Mouse (Mus musculus) layer of hippocampus, postnatal 36 days (tissue): ENCODE results near the gene Hist1h2bf. TPM values are rescaled to one million over a fixed set of nuclear protein-coding genes. Genes with fewer than 3 reads are reported as not detected.
A peak's percentile ranks its signal among the peaks of the same experiment; 100 is the strongest.
"Not testable (repeated sequence)": the region's sequence is repeated elsewhere in the genome, so short reads cannot be mapped to it uniquely, and the experiment has no call there.

ENCODE experiments used
- DNase-seq, 2 experiments: peaks; one replicate each; pipeline ENCODE4 v3.0.0; 2022
- total RNA-seq, 2 experiments: library from RNA; stranded (reverse); gene quantifications; 2 replicates each; pipeline ENCODE4 v1.2.3; 2021

The Hist1h2bf gene
- total RNA-seq, 2 experiments from 2014 or later = 30.2 to 30.9 TPM

DNA sequence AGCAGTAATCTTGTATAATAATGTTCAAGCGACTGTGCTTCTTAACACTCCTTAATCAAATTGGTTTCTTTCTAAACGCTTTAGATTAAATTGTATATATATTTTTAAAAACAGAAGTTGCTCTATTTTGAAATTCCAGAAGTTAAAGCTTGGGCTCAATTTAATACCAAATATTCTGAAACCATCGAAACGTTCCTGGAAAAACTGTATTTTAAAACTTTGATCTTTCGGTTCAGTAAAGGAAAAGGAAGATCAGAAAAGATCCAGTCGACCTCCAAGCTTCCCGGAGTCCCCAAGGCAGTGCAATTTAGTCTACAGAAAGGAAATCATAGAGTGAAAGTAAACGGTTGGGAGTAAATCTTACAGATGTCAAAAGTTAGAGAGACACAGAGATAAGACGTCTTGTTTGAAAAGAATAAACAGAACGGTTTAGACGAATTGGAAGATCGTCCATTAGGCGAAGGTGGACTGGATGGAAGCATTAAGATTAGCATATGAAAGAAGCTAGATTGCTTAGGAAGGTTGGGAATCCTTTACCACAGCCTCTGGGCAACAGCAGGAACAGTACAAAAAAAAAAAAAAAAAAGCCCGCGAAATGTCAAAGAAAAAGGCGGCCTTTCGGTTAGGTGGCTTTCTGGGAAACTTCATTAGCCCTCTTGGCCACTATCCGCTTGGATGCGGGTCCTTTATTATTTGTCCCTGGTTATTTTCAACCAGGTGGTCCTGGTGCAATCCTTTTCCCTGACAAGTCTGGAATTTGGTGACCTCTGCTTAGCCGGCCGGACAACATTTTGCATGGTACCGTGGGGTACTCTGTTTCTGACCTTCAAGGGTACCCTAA is 12.3 kb upstream of the Hist1h2bf start:
- DNase-seq = no peak

DNA sequence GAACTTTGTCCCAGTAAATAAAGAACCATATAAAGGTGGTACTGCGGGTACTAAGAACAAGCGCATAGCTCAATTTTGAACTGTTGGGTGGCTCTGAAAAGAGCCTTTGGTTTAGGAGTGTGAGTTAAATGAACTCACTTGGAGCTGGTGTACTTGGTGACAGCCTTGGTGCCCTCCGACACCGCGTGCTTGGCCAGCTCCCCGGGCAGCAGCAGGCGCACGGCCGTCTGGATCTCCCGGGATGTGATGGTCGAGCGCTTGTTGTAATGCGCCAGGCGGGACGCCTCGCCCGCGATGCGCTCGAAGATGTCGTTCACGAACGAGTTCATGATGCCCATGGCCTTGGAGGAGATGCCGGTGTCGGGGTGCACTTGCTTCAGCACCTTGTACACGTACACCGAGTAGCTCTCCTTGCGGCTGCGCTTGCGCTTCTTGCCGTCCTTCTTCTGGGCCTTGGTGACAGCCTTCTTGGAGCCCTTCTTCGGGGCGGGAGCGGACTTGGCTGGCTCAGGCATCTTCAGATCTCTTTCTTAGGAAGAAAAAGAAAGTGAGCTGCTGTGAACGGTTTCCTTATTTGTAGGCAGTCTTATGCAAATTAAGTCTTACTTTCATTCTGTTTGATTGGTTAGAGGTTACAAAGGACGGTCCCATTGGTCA is 11.6 kb upstream of the Hist1h2bf start:
- DNase-seq = peak; percentile 71 to 75

DNA sequence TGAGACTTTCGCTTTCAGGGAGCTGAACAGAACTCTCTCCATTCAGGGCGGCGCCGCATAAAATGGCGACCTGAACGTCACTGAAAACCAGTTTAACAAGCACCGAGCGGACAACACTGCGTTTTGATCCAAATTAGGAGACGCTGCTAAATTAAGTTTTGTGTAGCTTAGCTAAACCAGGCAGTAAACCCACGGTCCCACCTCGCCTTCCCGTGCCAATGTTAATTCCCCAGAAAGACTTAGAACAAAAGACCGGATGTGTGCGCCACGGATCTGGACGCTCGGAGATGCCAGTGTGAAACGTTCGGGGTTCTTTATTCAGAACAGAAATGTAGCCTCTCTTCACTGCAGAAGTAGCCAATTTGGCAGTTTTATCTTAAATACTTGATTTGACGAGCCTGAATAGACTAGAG is 11.0 kb upstream of the Hist1h2bf start:
- peak; percentile 66 to 68 for DNase-seq

DNA sequence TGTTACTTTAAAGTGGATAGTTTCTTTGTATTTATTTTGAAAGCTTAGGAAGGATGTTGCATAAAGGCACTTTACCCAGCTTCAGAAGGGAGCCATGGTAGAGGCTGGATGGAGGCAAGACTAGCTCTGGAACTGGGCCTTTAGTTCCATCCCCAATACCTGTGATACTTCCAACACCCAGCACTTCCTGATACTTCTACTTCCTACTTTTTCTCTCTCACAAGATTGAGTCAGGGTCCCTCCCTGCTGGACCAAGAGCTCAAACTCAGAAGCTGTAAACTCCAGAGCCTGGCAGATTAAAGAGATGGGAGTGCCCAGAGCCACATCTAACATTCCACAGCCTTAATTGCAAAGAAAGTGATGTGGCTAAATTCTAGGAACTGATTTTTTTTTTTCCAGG is 10.3 kb upstream of the Hist1h2bf start:
- DNase-seq = no peak

DNA sequence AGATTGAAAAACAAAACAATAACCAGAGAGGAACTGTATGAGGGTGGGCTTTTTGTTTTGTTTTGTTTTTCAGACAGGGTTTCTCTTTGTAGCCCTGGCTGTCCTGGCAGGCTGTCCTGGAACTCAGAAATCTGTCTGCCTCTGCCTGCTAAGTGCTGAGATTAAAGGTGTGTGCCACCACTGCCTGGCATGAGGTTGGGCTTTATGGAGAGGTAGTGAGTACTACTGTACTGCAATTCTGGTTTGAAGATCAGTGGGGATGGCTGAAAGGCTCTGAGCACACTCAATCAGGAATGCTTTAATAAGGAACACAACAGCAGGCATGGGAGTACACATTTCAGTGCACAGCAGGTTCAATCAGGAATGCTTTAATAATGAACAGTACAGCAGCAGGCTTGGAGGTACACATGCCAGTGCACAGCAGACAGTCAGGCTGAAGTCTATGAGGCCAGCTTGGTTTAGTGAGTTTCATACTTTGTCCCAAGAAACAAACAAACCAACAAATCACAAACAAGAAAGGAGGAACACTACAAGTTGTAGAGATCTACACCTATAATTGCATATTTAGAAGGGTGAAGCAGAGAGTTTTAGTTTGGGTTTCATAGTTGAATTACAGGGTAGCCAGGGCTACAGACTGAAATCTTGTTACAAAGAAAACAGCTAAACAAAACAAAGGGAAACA is 9.5 kb upstream of the Hist1h2bf start:
- no peak for DNase-seq

DNA sequence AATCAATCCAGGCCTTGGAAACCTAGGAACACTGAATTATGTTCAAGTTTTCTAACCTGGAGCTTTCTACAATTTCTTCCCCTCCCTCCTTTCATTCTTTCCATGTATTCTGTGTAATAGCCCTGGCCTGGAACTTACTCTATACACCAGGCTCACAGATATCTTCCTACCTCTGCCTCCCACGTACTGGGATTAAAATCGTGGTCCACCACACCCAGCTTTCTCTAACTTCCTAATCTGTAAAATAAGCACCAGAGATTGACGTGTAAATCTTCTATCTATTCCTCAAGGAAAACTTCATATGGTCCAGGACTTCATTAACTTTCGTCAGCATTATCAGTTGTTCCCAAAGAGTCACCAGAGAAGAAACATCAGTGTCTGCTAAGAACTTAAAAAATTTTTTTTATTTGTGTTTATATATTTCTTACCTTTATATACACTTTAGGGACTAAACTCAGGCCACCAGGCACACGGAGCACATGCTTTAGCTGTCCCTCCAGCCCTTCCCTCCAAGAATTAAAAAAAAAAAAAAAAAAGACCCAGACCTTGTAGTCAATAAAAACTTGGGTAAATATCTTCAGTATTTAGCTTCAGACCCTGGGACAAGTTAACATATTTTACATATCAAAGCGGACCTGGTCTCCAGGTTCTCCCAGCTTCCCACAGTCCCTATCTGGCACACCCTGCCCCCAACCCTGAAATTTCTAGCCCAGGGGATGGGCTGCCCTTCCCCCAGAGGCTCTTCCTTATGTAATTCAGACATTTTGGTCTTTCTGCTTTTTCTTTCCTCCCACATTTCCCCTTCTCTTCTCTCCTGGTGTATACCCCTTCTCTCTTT is 8.4 kb upstream of the Hist1h2bf start:
- no peak for DNase-seq

DNA sequence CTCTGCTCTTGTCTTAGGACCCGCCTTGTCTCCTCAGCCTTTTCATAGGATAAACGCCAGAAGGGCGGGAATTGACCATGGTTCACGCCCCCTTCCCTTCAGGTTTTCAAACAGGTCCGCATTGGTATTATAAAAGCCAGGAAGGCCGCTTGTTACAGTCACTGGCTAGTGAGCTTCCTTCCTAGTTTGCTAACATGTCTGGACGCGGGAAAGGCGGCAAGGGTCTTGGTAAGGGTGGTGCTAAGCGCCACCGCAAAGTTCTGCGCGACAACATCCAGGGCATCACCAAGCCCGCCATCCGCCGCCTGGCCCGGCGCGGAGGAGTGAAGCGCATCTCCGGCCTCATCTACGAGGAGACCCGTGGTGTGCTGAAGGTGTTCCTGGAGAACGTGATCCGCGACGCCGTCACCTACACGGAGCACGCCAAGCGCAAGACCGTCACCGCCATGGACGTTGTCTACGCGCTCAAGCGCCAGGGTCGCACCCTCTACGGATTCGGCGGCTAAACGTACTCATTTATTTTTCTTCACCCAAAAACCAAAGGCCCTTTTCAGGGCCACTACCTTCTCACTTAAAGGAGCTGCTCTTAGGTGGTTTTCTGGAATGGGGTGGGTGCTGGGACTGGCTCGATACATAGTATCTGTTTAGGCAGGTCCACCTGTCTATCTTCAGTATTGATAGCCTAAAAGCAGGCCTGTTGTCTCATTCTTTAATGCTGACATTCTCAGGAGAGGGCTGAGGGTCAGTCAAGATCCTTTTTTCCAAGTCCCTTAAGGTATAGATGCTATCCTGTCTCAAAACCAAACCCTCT is 7.6 kb upstream of the Hist1h2bf start, which contains the start of gene Hist1h4d:
Gene Hist1h4d, plus strand, starts transcription at position 191 of the 811 bp plus-strand sequence.
- DNase-seq = peak; percentile 96 to 97

DNA sequence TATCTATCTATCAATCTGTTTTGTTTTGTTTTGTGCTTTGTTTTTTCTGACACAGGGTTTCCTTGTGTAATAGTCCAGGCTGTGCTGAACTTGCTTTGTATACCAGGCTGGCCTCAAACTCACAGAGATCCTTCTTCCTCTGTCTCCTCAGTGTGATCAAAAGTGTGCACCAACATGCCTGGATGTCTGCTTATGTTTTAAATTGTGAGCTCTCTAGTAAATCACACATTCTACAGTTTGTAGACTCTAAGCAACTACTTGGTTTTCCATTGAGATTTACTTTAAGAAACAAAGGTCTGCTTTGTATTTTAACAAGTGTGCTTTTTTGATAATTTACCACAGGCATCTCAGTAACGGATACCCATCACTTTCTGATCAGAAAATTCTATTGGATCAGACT is 3.8 kb upstream of the Hist1h2bf start:
- no peak for DNase-seq

DNA sequence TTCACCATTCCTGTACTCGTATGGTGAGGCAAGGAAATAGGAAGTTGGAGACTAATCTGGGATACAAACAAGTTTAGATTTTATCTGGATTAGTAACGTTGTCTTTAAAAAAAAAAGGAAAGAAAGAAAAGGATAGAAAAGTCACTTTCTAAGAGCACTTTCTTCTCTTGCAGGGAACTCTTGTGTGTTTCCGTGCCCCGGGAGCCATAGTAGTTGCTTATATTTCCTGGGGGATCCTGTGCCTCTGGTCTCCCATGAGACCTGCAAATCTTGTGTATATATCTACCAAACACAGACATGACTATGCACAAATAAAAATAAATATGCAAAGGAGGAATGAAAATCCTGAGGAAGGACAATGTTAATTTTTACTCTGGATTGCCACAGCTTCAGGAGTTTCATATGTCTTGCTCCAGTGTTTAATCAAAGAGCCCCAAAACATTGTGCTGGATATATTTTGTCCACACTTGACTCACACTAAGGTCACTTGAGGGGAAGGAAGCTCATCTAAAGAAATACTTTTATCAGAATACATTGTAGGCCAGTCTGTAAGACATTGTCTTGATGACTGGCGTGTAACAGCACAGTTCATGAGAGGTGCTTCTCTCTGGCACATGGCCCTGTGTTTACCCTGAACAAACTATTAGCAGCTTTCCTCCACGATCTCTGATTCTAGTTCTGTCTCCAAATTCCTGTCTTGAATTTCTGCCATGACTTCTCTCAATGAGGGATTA is 3.1 kb upstream of the Hist1h2bf start:
- DNase-seq = no peak

DNA sequence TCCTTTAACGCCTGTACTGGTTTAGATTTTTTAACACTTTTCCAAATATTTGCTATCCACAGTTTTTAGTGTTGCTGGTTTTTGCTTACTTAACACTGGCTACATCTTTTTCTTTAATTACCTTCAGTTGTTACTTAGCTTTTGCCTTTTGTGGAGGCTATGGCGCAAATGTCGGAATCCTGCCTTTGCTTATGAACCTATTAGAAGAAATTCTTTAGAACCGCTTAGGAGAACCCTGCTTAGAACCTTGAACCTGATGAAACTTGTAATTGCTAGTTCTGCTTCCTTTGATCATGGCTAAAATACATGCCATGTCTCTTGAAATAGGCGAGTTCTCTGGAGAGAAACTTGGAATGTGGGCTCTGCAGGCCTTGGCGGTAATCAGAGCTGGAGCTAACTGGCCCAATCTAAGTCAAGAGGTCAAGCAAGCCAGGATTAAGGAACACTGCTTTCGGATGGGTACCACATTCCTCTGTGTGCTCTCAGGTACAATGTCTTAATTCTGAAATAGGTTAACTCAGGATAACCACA is 2.4 kb upstream of the Hist1h2bf start:
- no peak for DNase-seq

DNA sequence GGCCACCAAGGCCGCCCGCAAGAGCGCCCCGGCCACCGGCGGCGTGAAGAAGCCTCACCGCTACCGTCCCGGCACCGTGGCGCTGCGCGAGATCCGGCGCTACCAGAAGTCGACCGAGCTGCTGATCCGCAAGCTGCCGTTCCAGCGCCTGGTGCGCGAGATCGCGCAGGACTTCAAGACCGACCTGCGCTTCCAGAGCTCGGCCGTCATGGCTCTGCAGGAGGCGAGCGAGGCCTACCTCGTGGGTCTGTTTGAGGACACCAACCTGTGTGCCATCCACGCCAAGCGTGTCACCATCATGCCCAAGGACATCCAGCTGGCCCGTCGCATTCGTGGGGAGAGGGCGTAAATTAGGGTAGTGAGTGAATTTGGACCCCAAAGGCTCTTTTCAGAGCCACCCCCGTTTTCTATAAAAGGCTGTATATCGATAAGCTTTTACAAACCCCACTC is 1.9 kb upstream of the Hist1h2bf start:
- not testable (repeated sequence) for DNase-seq

DNA sequence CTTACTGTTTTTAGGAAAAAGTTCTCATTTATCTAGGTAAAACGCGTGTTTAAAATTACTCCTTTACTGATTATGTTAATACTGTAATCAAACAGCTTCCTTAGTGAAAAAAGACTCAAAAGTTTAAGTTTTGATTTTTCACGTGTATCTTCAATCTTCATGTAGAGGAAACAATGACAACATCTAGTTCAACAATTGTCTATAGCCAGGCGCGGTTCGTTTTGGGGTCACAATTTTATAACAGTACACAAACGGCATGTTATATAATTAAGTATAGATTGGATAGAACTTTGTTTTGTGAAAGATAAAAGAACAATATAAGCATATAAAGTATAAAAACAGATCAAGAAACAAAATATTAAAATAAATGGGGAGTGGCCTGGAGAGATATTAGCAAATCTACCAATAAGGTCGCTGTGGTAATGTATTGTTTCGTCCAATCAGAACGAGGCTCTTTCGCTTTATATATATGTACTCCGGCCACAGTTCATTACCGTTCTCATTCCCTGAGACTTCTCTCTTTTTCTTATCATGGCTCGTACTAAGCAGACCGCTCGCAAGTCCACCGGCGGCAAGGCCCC is 1.4 kb upstream of the Hist1h2bf start, which contains the start of gene Hist1h3d:
Gene Hist1h3d, plus strand, starts transcription at position 493 of the 581 bp plus-strand sequence.
- DNase-seq = peak; percentile 48 to 58

DNA sequence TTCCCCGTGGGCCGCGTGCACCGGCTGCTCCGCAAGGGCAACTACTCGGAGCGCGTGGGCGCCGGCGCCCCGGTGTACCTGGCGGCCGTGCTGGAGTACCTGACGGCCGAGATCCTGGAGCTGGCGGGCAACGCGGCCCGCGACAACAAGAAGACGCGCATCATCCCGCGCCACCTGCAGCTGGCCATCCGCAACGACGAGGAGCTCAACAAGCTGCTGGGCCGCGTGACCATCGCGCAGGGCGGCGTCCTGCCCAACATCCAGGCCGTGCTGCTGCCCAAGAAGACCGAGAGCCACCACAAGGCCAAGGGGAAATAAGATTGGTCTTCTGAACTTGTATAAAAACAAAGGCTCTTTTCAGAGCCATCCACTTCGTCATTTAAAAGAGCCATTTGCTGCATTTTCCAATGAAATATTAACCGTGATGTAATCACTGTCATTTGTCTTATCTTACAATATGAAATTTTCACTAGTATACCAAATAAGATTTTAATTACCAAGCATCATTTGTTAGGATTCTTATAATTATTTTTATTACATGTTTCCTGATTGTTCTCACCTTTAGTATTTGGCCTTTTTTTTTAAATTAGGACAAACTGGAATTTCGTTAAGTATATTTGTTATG is 662 bp upstream of the Hist1h2bf start:
- not testable (repeated sequence) for DNase-seq

DNA sequence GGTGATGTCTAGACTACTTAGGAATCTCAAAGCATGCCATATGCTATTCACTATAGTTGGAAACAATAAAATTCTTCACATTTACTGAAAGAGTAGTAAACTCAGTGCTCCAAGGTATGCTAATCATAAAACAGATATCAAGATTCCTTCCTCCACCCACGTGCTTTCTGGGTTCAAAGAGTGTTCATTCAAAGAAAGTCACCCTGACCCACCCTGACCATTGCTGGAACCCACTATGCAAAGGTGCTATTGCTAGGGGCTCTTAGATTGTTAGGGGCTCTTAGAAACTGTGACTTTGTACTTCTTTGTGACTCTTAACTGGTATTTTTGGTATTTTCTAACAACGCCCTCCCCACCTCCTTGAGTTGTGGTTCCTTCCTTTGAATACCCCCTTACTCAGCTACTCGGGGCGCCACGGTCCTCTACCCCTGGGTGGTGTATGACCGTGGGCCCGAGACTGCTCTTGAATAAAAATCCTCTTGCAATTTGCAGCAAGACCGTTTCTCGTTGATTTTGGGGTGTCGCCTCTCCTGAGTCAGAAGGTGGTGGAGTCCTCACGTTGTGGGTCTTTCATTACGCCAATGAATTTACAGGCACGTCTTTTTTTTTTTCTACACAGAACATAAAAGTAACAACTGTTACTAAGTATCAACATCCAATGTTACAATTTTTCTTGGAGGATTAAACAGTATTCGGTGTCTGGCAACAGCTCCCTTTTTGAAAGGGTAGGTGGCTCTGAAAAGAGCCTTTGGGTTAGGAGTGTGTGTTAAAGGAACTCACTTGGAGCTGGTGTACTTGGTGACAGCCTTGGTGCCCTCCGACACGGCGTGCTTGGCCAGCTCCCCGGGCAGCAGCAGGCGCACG is 730 bp downstream of the Hist1h2bf start:
- not testable (repeated sequence) for DNase-seq

DNA sequence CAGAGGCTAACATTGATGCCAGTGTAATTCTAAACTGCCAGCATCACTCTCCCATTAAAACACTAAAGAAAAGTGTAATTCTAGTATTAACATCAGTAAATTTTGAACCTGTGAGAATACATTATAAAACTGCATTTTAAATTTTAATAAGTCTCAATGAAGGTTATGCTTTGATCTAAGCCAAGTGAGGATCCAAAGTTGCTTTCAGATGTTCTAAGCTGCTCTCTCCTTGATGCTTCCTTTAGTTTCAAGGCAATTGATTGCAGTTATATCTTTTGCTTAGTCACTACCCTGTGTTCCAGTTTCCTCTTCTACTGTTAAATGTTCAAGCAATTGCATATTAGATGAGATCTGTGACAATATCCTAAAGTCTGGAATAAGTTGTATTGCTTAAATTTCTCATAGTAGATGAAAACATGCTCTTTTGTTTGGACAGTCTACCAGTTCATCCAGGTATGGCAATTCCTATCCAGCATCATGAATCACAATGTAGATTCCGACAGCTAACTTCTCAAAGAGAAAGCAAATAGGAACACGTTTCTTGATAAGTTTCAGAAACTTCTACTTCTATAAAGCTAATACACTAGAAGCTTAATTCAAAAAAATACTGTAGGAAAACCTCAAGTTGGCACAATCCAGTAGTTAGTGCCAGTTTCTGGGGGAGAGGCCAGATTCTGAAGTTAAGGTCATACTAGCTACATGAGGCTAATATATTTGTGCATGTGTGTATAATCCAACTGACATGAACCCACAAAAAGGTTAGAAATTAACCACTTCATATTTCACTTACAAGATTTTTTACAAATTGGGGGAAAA is 1.6 kb downstream of the Hist1h2bf start:
- no peak for DNase-seq

DNA sequence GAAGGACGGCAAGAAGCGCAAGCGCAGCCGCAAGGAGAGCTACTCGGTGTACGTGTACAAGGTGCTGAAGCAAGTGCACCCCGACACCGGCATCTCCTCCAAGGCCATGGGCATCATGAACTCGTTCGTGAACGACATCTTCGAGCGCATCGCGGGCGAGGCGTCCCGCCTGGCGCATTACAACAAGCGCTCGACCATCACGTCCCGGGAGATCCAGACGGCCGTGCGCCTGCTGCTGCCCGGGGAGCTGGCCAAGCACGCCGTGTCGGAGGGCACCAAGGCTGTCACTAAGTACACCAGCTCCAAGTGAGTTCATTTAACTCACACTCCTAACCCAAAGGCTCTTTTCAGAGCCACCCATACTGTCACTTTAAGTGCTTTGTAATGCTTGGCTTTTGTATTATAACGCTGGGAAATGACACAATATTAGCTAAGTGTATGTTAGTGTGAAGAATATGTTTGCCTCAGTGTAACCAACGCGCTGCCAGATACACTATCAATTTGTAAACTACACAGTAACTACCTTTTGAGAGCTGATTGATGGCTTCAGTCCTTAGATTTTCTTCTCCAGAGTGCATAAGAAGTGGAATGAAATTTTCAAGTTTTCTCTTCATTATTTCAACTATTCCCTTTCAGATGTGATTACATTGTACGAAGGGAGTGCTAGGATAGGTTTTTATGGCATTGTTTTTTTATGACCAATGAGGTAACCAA is 2.3 kb downstream of the Hist1h2bf start:
- DNase-seq = not testable (repeated sequence)
